Mouse (Mus musculus) spleen, adult 18-20 months (tissue): ENCODE results near the gene Elfn2.

ENCODE experiments used
- DNase-seq, 2 experiments: peaks; one replicate each; pipeline ENCODE4 v3.0.0; 2022; ENCODE audit warnings: mixed read lengths in 2 of 2

Gene Elfn2

GRCm38 (mm10) chr15:78720532-78720931 is 2.0 kb upstream of the Elfn2 start:
- no peak for DNase-seq

- DNase-seq: peak; percentile 30 to 64
Measured at GRCm38 (mm10) chr15:78720094-78720493, 1.5 kb upstream of the Elfn2 start.

GRCm38 (mm10) chr15:78719416-78719815 is 845 bp upstream of the Elfn2 start:
- no peak for DNase-seq

- DNase-seq: no peak
Measured at GRCm38 (mm10) chr15:78716936-78717335, 1.6 kb downstream of the Elfn2 start.

GRCm38 (mm10) chr15:78715856-78716255 is 2.7 kb downstream of the Elfn2 start:
- no peak for DNase-seq

GRCm38 (mm10) chr15:78713751-78714150 is 4.8 kb downstream of the Elfn2 start:
- no peak for DNase-seq

GRCm38 (mm10) chr15:78712335-78713258 is 6.0 kb downstream of the Elfn2 start:
- DNase-seq: peak; percentile 36 to 38

- no peak for DNase-seq
Measured at GRCm38 (mm10) chr15:78711935-78712334, 6.6 kb downstream of the Elfn2 start.

GRCm38 (mm10) chr15:78710634-78711033 is 7.9 kb downstream of the Elfn2 start:
- DNase-seq: no peak

GRCm38 (mm10) chr15:78709767-78710166 is 8.8 kb downstream of the Elfn2 start:
- DNase-seq: no peak

GRCm38 (mm10) chr15:78706630-78707029 is 11.9 kb downstream of the Elfn2 start:
- DNase-seq: no peak

- DNase-seq: no peak
Measured at GRCm38 (mm10) chr15:78704824-78705223, 13.7 kb downstream of the Elfn2 start.

- DNase-seq: no peak
Measured at GRCm38 (mm10) chr15:78704007-78704406, 14.6 kb downstream of the Elfn2 start.

- no peak for DNase-seq
Measured at GRCm38 (mm10) chr15:78700420-78700819, 18.2 kb downstream of the Elfn2 start.

GRCm38 (mm10) chr15:78699513-78699912 is 19.1 kb downstream of the Elfn2 start:
- no peak for DNase-seq

GRCm38 (mm10) chr15:78698491-78699135 is 20.0 kb downstream of the Elfn2 start:
- DNase-seq: no peak

GRCm38 (mm10) chr15:78698084-78698483 is 20.5 kb downstream of the Elfn2 start:
- no peak for DNase-seq

- DNase-seq: no peak
Measured at GRCm38 (mm10) chr15:78695745-78696144, 22.8 kb downstream of the Elfn2 start.

- DNase-seq: no peak
Measured at GRCm38 (mm10) chr15:78692505-78692904, 26.1 kb downstream of the Elfn2 start.

GRCm38 (mm10) chr15:78690716-78691115 is 27.9 kb downstream of the Elfn2 start:
- no peak for DNase-seq

GRCm38 (mm10) chr15:78686910-78687309 is 31.7 kb downstream of the Elfn2 start:
- no peak for DNase-seq

GRCm38 (mm10) chr15:78684111-78684510 is 34.5 kb downstream of the Elfn2 start:
- DNase-seq: no peak

GRCm38 (mm10) chr15:78683474-78683873 is 35.1 kb downstream of the Elfn2 start:
- no peak for DNase-seq

- DNase-seq: no peak
Measured at GRCm38 (mm10) chr15:78681781-78682180, 36.8 kb downstream of the Elfn2 start.
